Mouse (Mus musculus) CD4-positive helper T cell, adult 2 months (primary cell): ENCODE data around the gene Adam34.
"Not testable (repeated sequence)": the region's sequence is repeated elsewhere in the genome, so short reads cannot be mapped to it uniquely, and the experiment has no call there.

ENCODE experiments used
- DNase-seq: peaks from one replicate; pipeline ENCODE4 v3.0.0-alpha.2; 2012; ENCODE audit warnings: low read depth, missing footprints, low spot score

Gene Adam34

DNA sequence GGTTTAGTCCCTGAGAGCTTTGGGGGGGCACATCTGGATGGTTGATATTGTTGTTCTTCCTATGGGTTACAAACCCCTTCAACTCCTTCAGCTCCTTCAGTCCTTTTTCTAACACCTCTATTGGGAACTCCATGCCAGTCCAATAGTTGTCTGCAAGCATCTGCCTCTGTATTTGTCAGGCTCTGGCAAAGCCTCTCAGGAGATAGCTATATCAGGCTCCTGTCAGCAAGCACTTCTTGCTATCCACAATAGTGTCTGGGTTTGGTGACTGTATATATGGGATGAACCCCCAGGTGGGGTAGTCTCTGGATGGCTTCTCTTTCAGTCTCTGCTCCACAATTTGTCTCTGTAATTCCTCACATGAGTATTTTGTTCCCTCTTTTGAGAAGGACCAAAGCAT, at the start of gene Adam34:
TSS of gene Adam34 (minus strand) at position 101 of the 400 bp plus-strand sequence.
- DNase-seq: no peak

DNA sequence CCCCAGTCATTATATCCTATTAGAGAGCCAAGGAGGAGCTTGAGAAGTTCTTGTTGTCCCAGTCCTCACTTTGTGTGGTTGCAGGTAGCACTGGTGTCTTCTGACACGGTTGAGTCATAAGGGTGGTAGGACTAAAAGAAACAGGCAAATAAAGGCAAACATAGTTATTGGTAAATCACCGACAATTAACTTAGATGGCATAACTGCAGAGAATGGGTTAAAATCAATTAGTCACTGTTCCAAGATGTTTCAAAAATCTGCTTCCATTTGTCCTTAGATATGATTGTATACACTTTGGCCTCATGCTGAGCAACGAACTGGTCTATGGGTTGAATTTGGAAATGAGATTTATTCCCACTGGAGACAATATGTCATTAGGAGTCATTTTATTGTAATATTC, 82.7 kb downstream of the Adam34 start, which contains the start of gene Gm5346:
TSS of gene Gm5346 (minus strand) at position 101 of the 400 bp plus-strand sequence.
- DNase-seq: no peak

DNA sequence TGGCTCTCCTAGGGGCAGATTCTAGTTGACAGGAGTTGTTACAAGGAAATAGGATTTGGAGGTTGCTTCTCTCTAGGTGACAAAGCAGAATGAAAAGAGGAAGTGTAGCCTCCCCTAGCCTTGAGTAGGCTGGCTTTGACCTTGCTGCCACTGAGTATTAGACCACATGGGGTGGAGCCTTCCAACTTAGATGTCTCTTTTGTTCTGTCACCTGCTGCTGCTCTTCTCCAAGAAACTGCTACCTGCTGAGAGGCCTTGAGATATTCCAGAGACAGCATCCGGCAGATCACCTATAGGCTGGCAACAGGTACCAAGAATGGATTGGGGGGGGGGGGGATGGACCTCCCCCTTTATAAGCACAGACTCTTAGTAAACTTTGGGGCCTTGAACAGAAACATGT, 93.8 kb downstream of the Adam34 start:
- no peak for DNase-seq

DNA sequence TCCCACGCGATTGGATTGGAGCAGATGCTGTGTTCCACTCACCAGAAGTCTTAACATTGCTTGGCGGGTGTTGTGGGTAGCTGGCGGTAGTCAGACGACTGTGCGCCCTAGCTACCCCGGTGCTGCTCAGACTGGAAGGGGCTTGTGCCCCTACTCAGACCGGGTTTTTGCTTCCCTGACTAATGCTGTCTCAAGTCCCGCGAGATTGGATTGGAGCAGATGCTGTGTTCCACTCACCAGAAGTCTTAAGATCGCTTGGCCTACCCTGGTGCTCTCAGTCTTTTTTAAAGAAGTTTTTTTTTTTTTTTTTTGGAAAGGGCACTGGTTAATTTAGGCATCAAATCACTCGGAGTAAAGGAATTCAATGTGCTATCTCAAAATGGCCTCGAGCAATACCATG, 106.2 kb downstream of the Adam34 start:
- not testable (repeated sequence) for DNase-seq

DNA sequence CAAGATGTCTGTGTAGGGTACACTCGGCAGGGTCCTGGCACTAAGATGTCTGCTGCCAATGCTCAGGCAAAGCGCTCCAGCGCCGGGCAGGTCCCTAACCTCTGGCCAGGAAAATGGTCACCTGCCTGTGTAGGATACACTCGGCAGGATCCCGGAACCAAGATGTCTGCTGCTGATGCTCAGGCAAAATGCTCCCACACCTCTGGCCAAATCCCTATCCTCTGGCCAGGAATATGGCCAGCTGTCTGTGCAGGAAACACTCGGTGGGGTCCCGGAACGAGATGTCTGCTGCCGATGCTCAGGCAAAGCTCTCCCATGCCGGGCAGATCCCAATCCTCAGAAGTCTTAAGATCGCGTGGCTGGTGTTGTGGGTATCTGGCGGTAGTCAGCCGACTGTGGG, 106.7 kb downstream of the Adam34 start:
- DNase-seq: not testable (repeated sequence)
